Mouse (Mus musculus): ENCODE measurements around the gene Trim11.
"Not testable (repeated sequence)": the region's sequence is repeated elsewhere in the genome, so short reads cannot be mapped to it uniquely, and the experiment has no call there.

Gene Trim11

GRCm38 (mm10) chr11:58978027-58978705 is at the start of gene Trim11:
TSS of gene Trim11 (plus strand) at chr11:58978093.
- peak; percentile 59 to 62 for DNase-seq

- no peak for DNase-seq
Measured at GRCm38 (mm10) chr11:58929055-58929454, 48.8 kb upstream of the Trim11 start.

GRCm38 (mm10) chr11:58929641-58930040 is 48.3 kb upstream of the Trim11 start:
- no peak for DNase-seq

GRCm38 (mm10) chr11:58930254-58930653 is 47.6 kb upstream of the Trim11 start:
- no peak for DNase-seq

- no peak for DNase-seq
Measured at GRCm38 (mm10) chr11:58931576-58931975, 46.3 kb upstream of the Trim11 start.

GRCm38 (mm10) chr11:58937909-58938308 is 40.0 kb upstream of the Trim11 start:
- no peak for DNase-seq

- peak; percentile 92 for DNase-seq
Measured at GRCm38 (mm10) chr11:58938322-58939087, 39.4 kb upstream of the Trim11 start, which contains the start of gene Rnf187. TSS of gene Rnf187 (minus strand) at chr11:58938916.

GRCm38 (mm10) chr11:58939088-58939439 is 38.8 kb upstream of the Trim11 start:
- DNase-seq: no peak

- no peak for DNase-seq
Measured at GRCm38 (mm10) chr11:58944136-58944535, 33.8 kb upstream of the Trim11 start.

- DNase-seq: no peak
Measured at GRCm38 (mm10) chr11:58947306-58947705, 30.6 kb upstream of the Trim11 start.

GRCm38 (mm10) chr11:58947798-58948528 is 29.9 kb upstream of the Trim11 start:
- DNase-seq: no peak

- peak in 1 of 2 experiments; percentile 24 for DNase-seq
Measured at GRCm38 (mm10) chr11:58948542-58949479, 29.1 kb upstream of the Trim11 start, which contains the start of gene Hist3h2ba. TSS of gene Hist3h2ba (plus strand) at chr11:58948920.

GRCm38 (mm10) chr11:58949480-58950431 is 28.1 kb upstream of the Trim11 start:
- no peak for DNase-seq

- no peak for DNase-seq
Measured at GRCm38 (mm10) chr11:58951210-58951609, 26.7 kb upstream of the Trim11 start.

- DNase-seq: no peak
Measured at GRCm38 (mm10) chr11:58953351-58954169, 24.3 kb upstream of the Trim11 start.

GRCm38 (mm10) chr11:58954170-58954419 is 23.8 kb upstream of the Trim11 start:
- DNase-seq: not testable (repeated sequence)

GRCm38 (mm10) chr11:58954420-58955142 is 23.3 kb upstream of the Trim11 start, which contains the start of the genes Hist3h2a and Trim17:
TSS of gene Hist3h2a (plus strand) at chr11:58954685.
TSS of gene Trim17 (plus strand) at chr11:58954685.
- DNase-seq: peak; percentile 88 to 93

GRCm38 (mm10) chr11:58955143-58955867 is 22.6 kb upstream of the Trim11 start:
- no peak for DNase-seq

GRCm38 (mm10) chr11:58955868-58956257 is 22.0 kb upstream of the Trim11 start:
- no peak for DNase-seq
